Mouse (Mus musculus) right cerebral cortex, adult 2 months (tissue): ENCODE measurements around the gene Retreg1.

Source experiments
- DNase-seq, 2 experiments: peaks; one replicate each; pipeline ENCODE4 v3.0.0; 2021 to 2022; ENCODE audit warnings: low spot score in 2 of 2

Gene Retreg1

GRCm38 (mm10) chr15:25918641-25919040 is 75.7 kb downstream of the Retreg1 start:
- no peak for DNase-seq

DNA sequence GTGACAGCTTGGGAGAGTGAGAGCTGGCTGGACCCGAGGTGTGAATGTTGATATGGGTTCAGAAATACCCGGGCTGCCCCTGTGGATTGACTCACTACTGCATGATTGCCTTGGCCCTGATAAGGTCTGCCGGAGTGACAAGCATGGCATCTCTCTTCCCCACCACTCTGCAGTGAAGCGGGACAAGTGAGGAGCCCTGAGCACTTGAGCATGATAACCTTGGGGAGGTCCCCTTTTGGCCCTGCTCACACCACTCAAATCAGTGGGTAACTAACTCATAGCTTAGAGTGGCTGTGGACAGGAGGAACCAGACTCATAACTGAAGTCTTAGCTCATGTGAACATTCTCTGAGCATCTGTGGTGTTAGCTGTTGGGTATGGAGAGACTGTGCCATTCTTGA is 77.0 kb downstream of the Retreg1 start:
- DNase-seq: no peak

- DNase-seq: no peak
Measured at GRCm38 (mm10) chr15:25920886-25921285, 77.9 kb downstream of the Retreg1 start.

DNA sequence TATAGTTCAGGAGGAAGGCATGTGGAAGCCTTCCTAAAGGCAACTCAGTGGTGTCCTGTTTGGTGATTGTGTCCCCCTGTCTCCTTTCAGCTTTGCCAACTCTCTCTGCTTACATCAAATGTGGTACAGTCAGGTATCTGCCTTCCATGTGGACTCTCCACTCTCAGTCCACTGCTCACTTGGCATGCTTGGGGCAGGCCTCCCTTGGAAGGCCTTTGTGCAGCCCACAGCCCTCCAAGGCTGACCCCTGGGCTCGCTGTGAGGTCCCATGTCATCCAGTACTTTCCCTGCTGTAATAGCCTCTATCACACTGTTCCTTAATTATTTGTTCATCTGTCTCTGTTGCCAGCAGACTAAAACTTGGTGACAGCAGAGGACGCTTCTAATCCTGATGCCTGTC is 79.0 kb downstream of the Retreg1 start:
- DNase-seq: no peak

DNA sequence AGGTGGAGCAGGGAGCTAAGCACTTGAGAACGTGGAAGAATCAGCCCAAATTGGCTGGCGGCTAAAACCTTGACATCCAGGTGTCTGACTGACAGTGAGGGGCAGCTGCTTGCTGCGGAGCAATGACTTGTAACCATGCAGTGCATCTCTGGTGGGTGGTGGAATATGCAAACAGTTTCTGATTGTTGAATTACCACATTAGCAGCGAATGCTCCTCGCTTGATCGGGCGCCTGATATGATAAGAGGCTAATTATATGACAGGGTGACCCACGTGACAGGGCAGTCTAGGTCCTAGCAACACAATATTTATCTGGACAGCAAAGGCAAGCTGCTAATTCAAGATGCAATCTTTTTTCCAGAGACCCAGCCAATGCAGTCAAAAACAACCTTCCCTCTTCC is 80.9 kb downstream of the Retreg1 start:
- DNase-seq: no peak

DNA sequence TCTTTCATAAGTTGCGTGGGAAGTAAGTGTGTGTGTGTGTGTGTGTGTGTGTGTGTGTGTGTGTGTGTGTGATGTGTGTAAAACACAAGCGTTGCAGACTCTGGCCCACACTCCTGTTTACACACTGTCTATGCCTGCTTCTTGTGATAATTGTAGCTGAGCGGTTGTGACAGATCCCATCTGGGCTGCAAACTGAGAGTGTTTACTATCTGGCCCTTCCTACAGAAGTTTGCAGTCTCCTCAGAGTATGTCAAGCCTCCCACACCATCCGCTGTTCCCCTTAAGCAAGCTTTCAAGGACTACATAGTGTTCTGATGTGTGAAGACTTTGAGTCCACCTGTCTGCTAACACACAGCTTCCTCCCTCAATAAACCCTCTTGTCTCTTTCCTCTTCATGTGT is 83.2 kb downstream of the Retreg1 start:
- peak; percentile 70 to 73 for DNase-seq

DNA sequence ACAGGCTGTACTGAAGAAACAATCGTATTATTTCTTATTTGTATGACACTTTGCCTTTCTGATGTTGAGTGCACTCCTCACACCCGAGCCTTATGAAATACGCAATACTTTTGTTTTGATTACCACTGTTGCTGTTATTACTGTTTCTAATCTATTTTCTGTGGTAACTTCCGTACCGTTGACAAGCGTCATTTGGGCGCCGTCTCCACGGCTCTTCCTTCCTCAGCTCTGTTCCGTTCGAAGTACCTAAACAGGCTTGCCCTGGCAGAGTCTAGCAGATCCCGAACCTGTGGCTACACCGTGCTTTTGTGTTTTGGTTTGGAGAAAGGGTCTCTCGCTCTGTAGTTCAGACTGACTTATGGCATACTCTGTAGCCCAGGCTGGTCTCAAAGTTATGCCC is 84.1 kb downstream of the Retreg1 start:
- DNase-seq: no peak

GRCm38 (mm10) chr15:25928001-25928400 is 85.0 kb downstream of the Retreg1 start:
- DNase-seq: no peak

DNA sequence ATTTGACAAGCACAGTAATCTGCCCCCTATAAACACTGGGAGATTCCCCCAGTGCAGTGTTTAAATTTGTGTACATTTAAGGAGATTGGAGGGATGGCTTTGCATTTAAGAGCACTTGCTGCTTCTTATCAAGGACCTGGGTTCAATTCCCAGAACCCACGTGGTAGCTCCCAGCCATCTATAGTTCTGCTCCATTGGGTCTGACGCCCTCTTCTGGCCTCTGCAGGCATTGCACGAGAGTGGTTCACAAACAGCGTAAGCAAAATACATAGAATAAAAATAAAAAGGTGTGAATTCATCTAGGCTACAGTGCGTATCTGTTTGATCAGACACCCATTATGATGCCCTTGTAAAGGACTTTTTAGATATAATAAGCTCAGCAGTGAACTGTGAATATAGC is 85.9 kb downstream of the Retreg1 start:
- no peak for DNase-seq

GRCm38 (mm10) chr15:25929518-25929917 is 86.5 kb downstream of the Retreg1 start:
- DNase-seq: no peak

GRCm38 (mm10) chr15:25929936-25930335 is 87.0 kb downstream of the Retreg1 start:
- DNase-seq: peak in 1 of 2 experiments; percentile 31

DNA sequence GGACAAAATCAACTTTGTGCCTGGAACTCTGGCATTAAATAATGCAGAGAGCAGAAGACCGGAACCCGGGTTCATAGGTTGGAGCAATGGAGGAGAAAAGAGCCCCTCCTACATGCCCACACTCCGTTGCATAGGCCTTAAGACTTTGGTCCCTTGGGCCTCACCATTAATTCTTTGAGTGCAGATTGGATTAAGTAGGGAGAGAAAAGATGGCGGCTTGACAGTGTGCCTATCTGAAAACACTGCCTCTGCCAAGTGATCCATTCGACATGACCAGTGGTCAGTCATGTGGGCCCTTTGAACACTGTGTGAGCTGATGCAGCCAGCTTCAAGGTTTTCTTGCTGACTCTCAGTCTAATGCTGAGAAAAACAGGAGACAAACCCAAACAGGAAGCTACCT is 87.7 kb downstream of the Retreg1 start:
- no peak for DNase-seq

- no peak for DNase-seq
Measured at GRCm38 (mm10) chr15:25932497-25932896, 89.5 kb downstream of the Retreg1 start.

DNA sequence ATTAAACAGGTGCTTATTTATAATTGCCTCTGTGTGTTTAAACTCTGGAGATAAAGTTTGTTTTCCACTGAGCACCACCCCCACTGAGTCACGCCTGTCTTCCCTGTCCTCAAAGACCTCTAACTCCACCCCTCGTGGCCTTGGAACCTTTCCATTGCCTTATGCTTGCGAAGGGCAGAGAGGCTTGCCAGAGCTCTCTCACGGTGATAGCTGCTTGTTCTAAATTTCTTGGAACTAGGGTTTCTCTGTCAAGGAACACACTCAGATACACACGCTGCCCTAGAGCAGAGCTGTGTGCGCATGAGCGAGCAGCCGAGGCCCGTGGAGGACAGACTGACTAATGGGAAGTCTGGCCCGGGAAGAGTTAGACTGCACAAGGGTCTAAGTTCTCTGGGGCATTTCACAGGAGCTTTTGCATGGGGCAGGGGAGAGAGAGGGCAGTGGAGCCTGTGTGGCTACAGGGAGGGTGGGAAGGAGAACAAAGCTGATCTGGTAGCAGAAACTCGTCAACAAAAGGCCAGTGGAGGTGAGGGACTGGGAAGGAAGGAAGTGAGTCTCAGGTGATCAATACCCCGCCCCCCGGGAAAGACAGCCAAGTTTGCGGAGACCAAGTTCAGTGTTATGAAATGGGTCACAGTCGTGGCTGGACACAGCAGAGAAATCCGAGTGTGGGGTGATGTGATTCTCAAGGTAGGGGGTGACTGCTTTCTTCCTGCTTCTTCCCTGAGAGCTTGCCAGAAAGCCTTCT is 90.1 kb downstream of the Retreg1 start:
- no peak for DNase-seq

- DNase-seq: no peak
Measured at GRCm38 (mm10) chr15:25933685-25934108, 90.7 kb downstream of the Retreg1 start.

- no peak for DNase-seq
Measured at GRCm38 (mm10) chr15:25934411-25934810, 91.4 kb downstream of the Retreg1 start.

GRCm38 (mm10) chr15:25938496-25938895 is 95.5 kb downstream of the Retreg1 start:
- no peak for DNase-seq

- DNase-seq: no peak
Measured at GRCm38 (mm10) chr15:25940397-25941377, 97.7 kb downstream of the Retreg1 start.

GRCm38 (mm10) chr15:25941514-25941913 is 98.5 kb downstream of the Retreg1 start:
- no peak for DNase-seq

DNA sequence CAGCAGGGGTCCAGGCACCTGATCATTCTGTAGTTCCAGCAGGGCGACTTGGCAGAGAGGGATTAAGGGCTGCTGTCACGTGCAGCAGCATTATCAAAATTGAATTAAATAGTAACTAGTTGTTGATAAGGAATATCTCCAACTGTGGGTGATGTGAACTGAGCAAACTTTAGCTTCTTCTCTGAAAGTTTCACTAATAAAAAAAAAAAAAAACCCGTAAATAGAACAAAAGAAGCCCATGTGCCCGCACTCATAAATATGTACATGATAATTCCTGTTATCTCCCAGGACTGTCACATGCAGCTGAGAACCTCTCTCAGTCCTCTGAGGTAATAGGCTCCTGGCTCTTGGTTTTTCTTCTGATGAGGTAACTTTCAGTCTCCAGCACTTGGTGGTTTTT is 99.4 kb downstream of the Retreg1 start:
- DNase-seq: no peak

DNA sequence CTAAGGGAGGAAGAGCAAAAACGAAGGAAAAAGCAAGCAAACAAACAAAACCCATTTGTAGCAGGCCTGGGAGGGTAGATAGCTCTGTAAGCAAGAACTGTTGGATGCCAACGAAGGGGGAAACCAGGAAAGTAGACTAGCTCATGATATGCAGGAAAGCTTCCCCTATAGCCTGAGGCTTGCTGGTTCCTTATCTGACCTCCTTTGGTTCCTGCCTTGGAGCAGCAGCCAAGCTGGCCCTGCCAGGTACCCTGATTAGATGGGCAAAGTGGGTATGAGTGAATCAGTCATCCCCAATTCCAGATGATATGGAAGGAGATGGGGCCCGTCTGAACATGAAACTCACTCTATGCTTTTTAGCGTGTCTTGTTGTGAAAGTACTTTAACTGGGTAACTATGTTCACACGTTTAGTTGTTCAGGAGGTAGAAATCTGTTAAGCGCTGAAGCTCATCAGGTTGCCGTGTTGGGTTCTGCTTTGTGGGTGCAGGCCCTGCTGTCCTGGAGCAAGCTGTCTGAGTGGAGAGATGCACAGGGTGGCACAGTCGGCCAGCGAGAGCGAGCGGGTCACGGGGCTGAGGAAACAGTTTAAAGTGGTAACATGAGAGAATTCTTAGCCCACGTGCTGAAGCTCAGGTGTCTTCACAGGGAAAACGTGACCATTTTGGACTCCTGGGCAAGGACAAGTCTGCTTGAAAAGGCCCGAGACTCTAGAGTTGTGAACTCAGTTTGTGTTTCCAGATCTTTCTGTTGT is 100.6 kb downstream of the Retreg1 start:
- DNase-seq: no peak

DNA sequence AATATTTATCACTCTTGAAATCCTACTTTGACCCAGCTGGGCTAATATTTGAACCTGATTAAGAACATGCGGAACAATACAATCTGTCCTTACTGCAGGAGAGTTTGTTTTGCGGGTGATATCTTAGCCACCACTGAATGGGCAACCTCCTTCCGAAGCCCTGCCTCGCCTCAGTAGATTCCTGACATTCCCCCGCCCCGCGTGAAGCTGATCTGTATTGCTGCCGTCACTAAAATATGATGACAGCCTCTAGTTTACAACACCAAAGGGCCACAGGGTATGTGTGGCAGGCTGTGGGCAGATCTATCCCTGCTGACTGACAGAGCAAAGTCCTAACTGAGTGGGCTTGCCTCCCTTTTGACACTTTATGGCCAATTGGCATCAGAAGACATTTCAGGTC is 102.2 kb downstream of the Retreg1 start:
- no peak for DNase-seq
